Mouse (Mus musculus) liver, postnatal 0 days (tissue): ENCODE measurements around the gene Sult4a1.

Experiments used
- CTCF ChIP-seq: sonication (generic); IDR thresholded peaks from 2 replicates; pipeline ENCODE4 v1.5.1; 2016; ENCODE audit warnings: antibody characterized with exemption, low read depth
- EP300 ChIP-seq: IDR thresholded peaks from 2 replicates; pipeline ENCODE4 v1.6.1; 2016; ENCODE audit warnings: antibody characterized with exemption, low read depth, mild to moderate bottlenecking

DNA sequence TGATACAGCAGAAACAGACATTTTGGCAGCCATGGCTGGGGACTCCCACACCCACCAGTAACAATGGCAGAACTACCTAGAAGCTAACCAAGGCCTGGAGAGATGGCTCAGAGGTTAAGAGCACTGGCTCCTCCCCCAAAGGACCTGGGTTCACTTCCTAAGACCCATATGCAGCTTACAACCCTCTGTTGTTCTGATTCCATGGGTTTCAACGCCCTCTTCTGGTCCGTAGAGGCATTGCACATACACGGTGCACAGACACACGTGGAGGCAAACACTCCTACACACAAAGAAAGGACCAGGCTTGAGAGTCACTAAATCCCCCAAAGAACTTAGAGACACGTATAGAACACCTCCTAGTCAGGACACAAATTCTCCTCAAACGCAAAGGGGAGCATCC, 60.0 kb downstream of the Sult4a1 start:
- TF ChIP-seq CTCF (no peak), EP300 (no peak)
